Mouse (Mus musculus): ENCODE results near the gene Gan.

GRCm38 (mm10) chr8:117137357-117137756 is 20.6 kb upstream of the Gan start:
- TF ChIP-seq POLR2A (IDR thresholded peaks at IDR 0.05; ENCODE audit: control insufficient read depth, low read depth, low read length) (no peak), CTCF (IDR thresholded peaks at IDR 0.05; ENCODE audit: control insufficient read depth, insufficient read depth, insufficient replicate concordance, low read depth, low read length) (no peak)
